Mouse (Mus musculus) limb, embryonic 15.5 days (tissue): ENCODE measurements around the gene Ints6l. TPM values are rescaled to one million over a fixed set of nuclear protein-coding genes. Genes with fewer than 3 reads are reported as not detected.
"Not testable (repeated sequence)": the region's sequence is repeated elsewhere in the genome, so short reads cannot be mapped to it uniquely, and the experiment has no call there.

Source experiments
- ATAC-seq: fragments of 200-750 bp; cut with Nextera tagmentation; 2 replicates; pipeline ENCODE4 v1.8.0; 2017; ENCODE audit warnings: low read depth, moderate TSS enrichment; ENCODE audit not compliant: insufficient number of reproducible peaks, low FRiP score, low TSS enrichment
- H3K27ac ChIP-seq: fragments of 300-500 bp; sonication (generic); 2 replicates; pipeline ENCODE4 v1.5.1; 2015; ENCODE audit warnings: moderate library complexity, mild to moderate bottlenecking, inconsistent platforms
- H3K27me3 ChIP-seq: fragments of 300-500 bp; sonication (generic); 2 replicates; pipeline ENCODE4 v1.6.1; 2015; ENCODE audit warnings: inconsistent platforms
- H3K36me3 ChIP-seq: fragments of 300-500 bp; sonication (generic); 2 replicates; pipeline ENCODE4 v1.6.1; 2015; ENCODE audit warnings: inconsistent platforms
- H3K4me1 ChIP-seq: fragments of 300-500 bp; sonication (generic); 2 replicates; pipeline ENCODE4 v1.6.1; 2015; ENCODE audit warnings: inconsistent platforms
- H3K4me2 ChIP-seq: fragments of 300-500 bp; sonication (generic); 2 replicates; pipeline ENCODE4 v1.6.1; 2015; ENCODE audit warnings: mild to moderate bottlenecking, inconsistent platforms
- H3K4me3 ChIP-seq: fragments of 300-500 bp; sonication (generic); 2 replicates; pipeline ENCODE4 v1.5.1; 2015; ENCODE audit warnings: mild to moderate bottlenecking, inconsistent platforms
- H3K9ac ChIP-seq: fragments of 300-500 bp; sonication (generic); 2 replicates; pipeline ENCODE4 v1.6.1; 2015; ENCODE audit warnings: inconsistent platforms
- H3K9me3 ChIP-seq: fragments of 300-500 bp; sonication (generic); 2 replicates; pipeline ENCODE4 v1.6.1; 2016; ENCODE audit warnings: inconsistent platforms
- WGBS: fragments of 180-500 bp; shearing (Covaris S2); methylation state at CpG from one replicate; pipeline ENCODE4 v1.1.7; 2015; 5-methylcytosine and 5-hydroxymethylcytosine counted together
- polyA plus RNA-seq: library from polyadenylated mRNA; unstranded; fragments of >200 nt; fragmentation: Nextera tagmentation; extraction: Ambion mirVana; gene quantifications from 2 replicates; pipeline ENCODE4 v1.2.1, GENCODE M21; 2015

Gene Ints6l
- polyA plus RNA-seq, 1 experiment from 2014 or later = 28.8 TPM

GRCm38 (mm10) chrX:56462020-56462933 lies 7.6 kb downstream of the Ints6l start:
- H3K4me1 ChIP-seq = no peaks in the 10 kb centered on the region
- no peaks in the 10 kb centered on the region for H3K9me3 ChIP-seq
- no peak for ATAC-seq
- H3K36me3 ChIP-seq = no peaks in the 10 kb centered on the region
- no peaks in the 10 kb centered on the region for H3K27me3 ChIP-seq
- no peak overlapping the region for H3K4me3 ChIP-seq
- no peak overlapping the region for H3K9ac ChIP-seq
- WGBS = 52% methylated on average over 14 of the region's 14 CpGs
- no peak overlapping the region for H3K4me2 ChIP-seq
- H3K27ac ChIP-seq = no peak overlapping the region

- H3K36me3 ChIP-seq = no peaks in the 10 kb centered on the region
- no peak overlapping the region for H3K4me3 ChIP-seq
- no peak overlapping the region for H3K27ac ChIP-seq
- H3K9me3 ChIP-seq = no peaks in the 10 kb centered on the region
- ATAC-seq = no peak
- H3K4me1 ChIP-seq = no peaks in the 10 kb centered on the region
- no peaks in the 10 kb centered on the region for H3K27me3 ChIP-seq
- WGBS = 89% methylated on average over 1 of the region's 1 CpGs
- no peak overlapping the region for H3K9ac ChIP-seq
- no peak overlapping the region for H3K4me2 ChIP-seq
Observed at GRCm38 (mm10) chrX:56464906-56465305, 10.2 kb downstream of the Ints6l start.

- Histone ChIP-seq H3K27ac (peak overlapping the region; percentile 35; the same call in 1 of the 2 replicates), H3K4me3 (no peak overlapping the region), H3K9ac (no peak overlapping the region), H3K4me1 (no peaks in the 10 kb centered on the region), H3K27me3 (no peaks in the 10 kb centered on the region), H3K9me3 (no peaks in the 10 kb centered on the region), H3K4me2 (no peak overlapping the region), H3K36me3 (no peaks in the 10 kb centered on the region)
- 54% methylated on average over 4 of the region's 4 CpGs for WGBS
- no peak for ATAC-seq
Observed at GRCm38 (mm10) chrX:56467688-56468087, 13.0 kb downstream of the Ints6l start.

- no peak overlapping the region for H3K4me3 ChIP-seq
- WGBS = 35% methylated on average over 6 of the region's 6 CpGs
- peak overlapping the region; percentile 67 for H3K27ac ChIP-seq
- no peaks in the 10 kb centered on the region for H3K36me3 ChIP-seq
- no peaks in the 10 kb centered on the region for H3K9me3 ChIP-seq
- H3K9ac ChIP-seq = no peak overlapping the region
- no peaks in the 10 kb centered on the region for H3K27me3 ChIP-seq
- no peak overlapping the region for H3K4me2 ChIP-seq
- no peaks in the 10 kb centered on the region for H3K4me1 ChIP-seq
- ATAC-seq = no peak
Observed at GRCm38 (mm10) chrX:56468422-56468821, 13.8 kb downstream of the Ints6l start.

- Histone ChIP-seq H3K9ac (no peak overlapping the region), H3K4me3 (no peak overlapping the region), H3K27ac (no peak overlapping the region), H3K9me3 (no peaks in the 10 kb centered on the region), H3K27me3 (no peaks in the 10 kb centered on the region), H3K4me1 (no peaks in the 10 kb centered on the region), H3K36me3 (no peaks in the 10 kb centered on the region), H3K4me2 (no peak overlapping the region)
- 73% methylated on average over 8 of the region's 8 CpGs for WGBS
- ATAC-seq = no peak
Observed at GRCm38 (mm10) chrX:56474035-56474434, 19.4 kb downstream of the Ints6l start.

- no peaks in the 10 kb centered on the region for H3K4me1 ChIP-seq
- 76% methylated on average over 3 of the region's 3 CpGs for WGBS
- H3K27ac ChIP-seq = no peak overlapping the region
- H3K4me2 ChIP-seq = no peak overlapping the region
- no peak for ATAC-seq
- no peak overlapping the region for H3K4me3 ChIP-seq
- H3K9me3 ChIP-seq = no peaks in the 10 kb centered on the region
- H3K27me3 ChIP-seq = no peaks in the 10 kb centered on the region
- H3K36me3 ChIP-seq = no peaks in the 10 kb centered on the region
- no peak overlapping the region for H3K9ac ChIP-seq
Observed at GRCm38 (mm10) chrX:56477553-56477952, 22.9 kb downstream of the Ints6l start.

- Histone ChIP-seq H3K4me2 (no peak overlapping the region), H3K36me3 (no peaks in the 10 kb centered on the region), H3K9ac (no peak overlapping the region), H3K4me3 (no peak overlapping the region), H3K9me3 (no peaks in the 10 kb centered on the region), H3K27me3 (no peaks in the 10 kb centered on the region), H3K27ac (no peak overlapping the region), H3K4me1 (no peaks in the 10 kb centered on the region)
- ATAC-seq = no peak
- WGBS = 67% methylated on average over 3 of the region's 3 CpGs
Observed at GRCm38 (mm10) chrX:56481906-56482305, 27.2 kb downstream of the Ints6l start.

GRCm38 (mm10) chrX:56489758-56490157 lies 35.1 kb downstream of the Ints6l start:
- H3K9ac ChIP-seq = no peak overlapping the region
- H3K4me3 ChIP-seq = no peak overlapping the region
- no peaks in the 10 kb centered on the region for H3K36me3 ChIP-seq
- no peak overlapping the region for H3K27ac ChIP-seq
- no peaks in the 10 kb centered on the region for H3K27me3 ChIP-seq
- H3K9me3 ChIP-seq = no peaks in the 10 kb centered on the region
- no peak overlapping the region for H3K4me2 ChIP-seq
- WGBS = 11% methylated on average over 1 of the region's 1 CpGs
- ATAC-seq = no peak
- H3K4me1 ChIP-seq = no peaks in the 10 kb centered on the region

GRCm38 (mm10) chrX:56497241-56497640 lies 42.6 kb downstream of the Ints6l start:
- WGBS = 74% methylated on average over 7 of the region's 7 CpGs
- H3K27me3 ChIP-seq = no peaks in the 10 kb centered on the region
- no peaks in the 10 kb centered on the region for H3K9me3 ChIP-seq
- no peak for ATAC-seq
- no peak overlapping the region for H3K4me2 ChIP-seq
- no peak overlapping the region for H3K9ac ChIP-seq
- H3K27ac ChIP-seq = no peak overlapping the region
- H3K4me1 ChIP-seq = no peaks in the 10 kb centered on the region
- H3K4me3 ChIP-seq = no peak overlapping the region
- peaks cover 7% of the 10 kb centered on the region; the same call in 1 of the 2 replicates for H3K36me3 ChIP-seq

- WGBS = 94% methylated on average over 6 of the region's 6 CpGs
- H3K27ac ChIP-seq, H3K9me3 ChIP-seq, H3K4me2 ChIP-seq, H3K4me1 ChIP-seq, ATAC-seq, H3K36me3 ChIP-seq, H3K9ac ChIP-seq, H3K4me3 ChIP-seq, H3K27me3 ChIP-seq: not testable (repeated sequence)
Observed at GRCm38 (mm10) chrX:56524442-56524841, 69.8 kb downstream of the Ints6l start, which contains the start of gene Gm10477. Gene Gm10477 (plus strand): TSS chrX:56524742.

- no peak for ATAC-seq
- H3K36me3 ChIP-seq = no peaks in the 10 kb centered on the region
- H3K9ac ChIP-seq = no peak overlapping the region
- no peaks in the 10 kb centered on the region for H3K9me3 ChIP-seq
- no peaks in the 10 kb centered on the region for H3K27me3 ChIP-seq
- no peaks in the 10 kb centered on the region for H3K4me1 ChIP-seq
- WGBS = 12% methylated on average over 3 of the region's 3 CpGs
- H3K27ac ChIP-seq = no peak overlapping the region
- H3K4me3 ChIP-seq = no peak overlapping the region
- no peak overlapping the region for H3K4me2 ChIP-seq
Observed at GRCm38 (mm10) chrX:56531266-56531665, 76.6 kb downstream of the Ints6l start.

- no peaks in the 10 kb centered on the region for H3K27me3 ChIP-seq
- WGBS = 51% methylated on average over 4 of the region's 4 CpGs
Observed at GRCm38 (mm10) chrX:56537162-56537561, 82.5 kb downstream of the Ints6l start.

More at GRCm38 (mm10) chrX:56537162-56537561, 82.5 kb downstream of the Ints6l start:
- Histone ChIP-seq H3K4me1 (no peaks in the 10 kb centered on the region), H3K27ac (no peak overlapping the region), H3K9me3 (no peaks in the 10 kb centered on the region), H3K36me3 (no peaks in the 10 kb centered on the region), H3K9ac (no peak overlapping the region), H3K4me3 (no peak overlapping the region), H3K4me2 (no peak overlapping the region)
- ATAC-seq = no peak
